Mouse (Mus musculus) ES-E14 (cell line): ENCODE results near the gene Wdr5.

Experiments used
- HCFC1 ChIP-seq: IDR thresholded peaks from 2 replicates; pipeline ENCODE4 v1.6.1; 2012; ENCODE audit warnings: low read length, inconsistent platforms, borderline replicate concordance; ENCODE audit not compliant: insufficient read depth
- MAFK ChIP-seq: IDR thresholded peaks from 2 replicates; pipeline ENCODE4 v1.6.1; 2014; ENCODE audit warnings: mild to moderate bottlenecking, low read depth, low read length, inconsistent platforms; ENCODE audit not compliant: insufficient read depth
- ZC3H11A ChIP-seq: IDR thresholded peaks from 2 replicates; pipeline ENCODE4 v1.6.1; 2012; ENCODE audit warnings: low read depth, mild to moderate bottlenecking, inconsistent platforms, low read length, borderline replicate concordance

- TF ChIP-seq MAFK (no peak), ZC3H11A (peak; percentile 26; the same call in 1 of the 2 replicates), HCFC1 (peak; percentile 70; the same call in 1 of the 2 replicates)
Observed at GRCm38 (mm10) chr2:27505539-27505938, 9.4 kb upstream of the Wdr5 start.
